In the genomic region with DNA sequence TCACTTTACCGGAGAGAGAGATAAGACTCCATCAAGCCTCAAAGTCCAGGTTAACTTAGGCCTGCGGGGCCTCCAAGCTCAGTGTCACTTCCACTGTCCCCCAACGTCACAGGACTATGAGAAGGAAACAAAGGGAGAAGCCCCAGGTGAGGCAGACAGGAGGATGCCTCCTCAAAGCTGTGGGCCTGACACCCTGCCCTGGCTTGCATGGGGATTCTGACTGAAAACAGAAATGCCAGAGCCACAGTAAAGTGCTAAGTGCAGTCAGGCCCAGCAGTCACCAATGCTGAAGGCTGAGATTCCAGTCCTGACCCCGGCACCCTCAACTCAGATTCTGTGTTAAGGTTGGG, we compare ENCODE assay signal across 10 mouse cellular contexts. TPM values are rescaled to one million over a fixed set of nuclear protein-coding genes. Genes with fewer than 3 reads are reported as not detected.
A peak's percentile ranks its signal among the peaks of the same experiment; 100 is the strongest.
DNase-seq lines count a peak whose midpoint lies in the region; ATAC-seq and TF ChIP-seq lines count a peak whose summit lies in the region.
"Had no signal": no experiment of that assay in that cellular context is flagged by ENCODE, and none has a peak within 500 bp of the region (broad histone marks: within the 10 kb centered on the region; RNA-seq: fewer than 3 reads in every experiment).

No protein-coding gene starts in this region.

- peak overlapping the region; percentile 24; the same call in 1 of the 2 replicates for H3K4me2 ChIP-seq in heart, postnatal 0 days (ENCODE audit: low read depth, low read length)
- peak overlapping the region; percentile 16; the same call in 1 of the 2 replicates for H3K4me2 ChIP-seq in stomach, embryonic 16.5 days (ENCODE audit: low read depth, low read length)

- no peak for TF ChIP-seq CTCF in heart, postnatal 0 days (IDR thresholded peaks at IDR 0.05; ENCODE audit: low read depth)
- TF ChIP-seq CTCF in testis, adult 2 months (IDR thresholded peaks at IDR 0.05; ENCODE audit: control insufficient read depth, insufficient read depth, insufficient replicate concordance, low read depth, low read length), result no peak

- no peak for TF ChIP-seq EP300 in heart, postnatal 0 days (IDR thresholded peaks at IDR 0.05; ENCODE audit: low read depth)

- no peaks in the 10 kb centered on the region for H3K27me3 ChIP-seq in heart, postnatal 0 days (ENCODE audit: control insufficient read depth, insufficient read depth, low read length)
- H3K27me3 ChIP-seq in testis, adult 2 months (ENCODE audit: control insufficient read depth, insufficient read depth, low read length), result no peaks in the 10 kb centered on the region
- H3K27me3 ChIP-seq in stomach, embryonic 16.5 days (ENCODE audit: control insufficient read depth, insufficient read depth, low read length), result no peaks in the 10 kb centered on the region
- H3K27me3 ChIP-seq: Patski had no signal

- intact Hi-C loops in heart, postnatal 10 days (cut with DNase I), result no loop called here
- intact Hi-C loops in left cerebral cortex, postnatal 4 days (cut with DNase I), result no loop called here

- DNase-seq in heart, postnatal 0 days (ENCODE audit: low spot score), result no peak
- no peak for DNase-seq in heart, postnatal 10 days
- no peak for DNase-seq in testis, postnatal 10 days (ENCODE audit: low spot score)
- peak; percentile 61 for DNase-seq in induced T-regulatory cell, adult 2 months (ENCODE audit: low read depth)
- DNase-seq in left cerebral cortex, postnatal 4 days, result no peak
- DNase-seq in left cerebral cortex, adult 11 months (ENCODE audit: low spot score), result no peak
- DNase-seq: gastrocnemius, postnatal 10 days had no signal

- no peak for ATAC-seq in heart, postnatal 0 days (ENCODE audit: insufficient read depth, low read depth)
- no peak for ATAC-seq in stomach, embryonic 16.5 days (ENCODE audit: insufficient read depth, low FRiP score)
- ATAC-seq: Patski had no signal

- peaks cover 68% of the 10 kb centered on the region for H3K4me1 ChIP-seq in heart, postnatal 0 days (ENCODE audit: control insufficient read depth, insufficient read depth)
- H3K4me1 ChIP-seq in testis, adult 2 months (ENCODE audit: control insufficient read depth, insufficient read depth, low read length), result peaks cover 2% of the 10 kb centered on the region; the same call in 1 of the 2 replicates
- H3K4me1 ChIP-seq in stomach, embryonic 16.5 days (ENCODE audit: control insufficient read depth, insufficient read depth, low read length), result peaks cover 77% of the 10 kb centered on the region

- no peak overlapping the region for H3K9ac ChIP-seq in heart, postnatal 0 days (replicated peaks; ENCODE audit: low read depth, low read length)
- peak overlapping the region; percentile 67 for H3K9ac ChIP-seq in stomach, embryonic 16.5 days (ENCODE audit: low read length)

- TF ChIP-seq POLR2A in testis, adult 2 months (IDR thresholded peaks at IDR 0.05; ENCODE audit: control insufficient read depth, low read depth, low read length), result no peak

- peaks cover 19% of the 10 kb centered on the region for H3K36me3 ChIP-seq in heart, postnatal 0 days (replicated peaks; ENCODE audit: control insufficient read depth, insufficient read depth, low read length)
- no peaks in the 10 kb centered on the region for H3K36me3 ChIP-seq in testis, adult 2 months (ENCODE audit: control insufficient read depth, insufficient read depth, low read length)
- H3K36me3 ChIP-seq in stomach, embryonic 16.5 days (ENCODE audit: control insufficient read depth, insufficient read depth, low read length), result peaks cover 8% of the 10 kb centered on the region; the same call in 1 of the 2 replicates

- WGBS in heart, postnatal 0 days, result 34% methylated on average over 4 of the region's 4 CpGs
- 26% methylated on average over 4 of the region's 4 CpGs for WGBS in stomach, embryonic 16.5 days

- H3K27ac ChIP-seq in heart, postnatal 0 days (ENCODE audit: low read depth), result peak overlapping the region; percentile 84
- peak overlapping the region; percentile 81 for H3K27ac ChIP-seq in testis, adult 2 months (ENCODE audit: control insufficient read depth, insufficient read depth, low read depth, low read length)
- peak overlapping the region; percentile 80 for H3K27ac ChIP-seq in stomach, embryonic 16.5 days (ENCODE audit: low read length)

- H3K9me3 ChIP-seq in heart, postnatal 0 days (replicated peaks; ENCODE audit: control insufficient read depth, low read length), result no peaks in the 10 kb centered on the region
- H3K9me3 ChIP-seq in stomach, embryonic 16.5 days (replicated peaks; ENCODE audit: control insufficient read depth, low read length), result no peaks in the 10 kb centered on the region

- H3K4me3 ChIP-seq in heart, postnatal 0 days (ENCODE audit: low read depth, low read length), result no peak overlapping the region
- H3K4me3 ChIP-seq in testis, adult 2 months (ENCODE audit: control insufficient read depth, low read depth, low read length), result no peak overlapping the region
- H3K4me3 ChIP-seq in stomach, embryonic 16.5 days (replicated peaks; ENCODE audit: low read length), result no peak overlapping the region

RNA-seq across cellular contexts. Expression of a gene that starts 25.4 kb away (rescaled TPM):
- total RNA-seq in heart, postnatal 0 days (2014; rRNA removed; ENCODE audit: low replicate concordance), result 62.0 and 63.6 TPM in 2 replicates
- 15.7 and 17.5 TPM in 2 replicates for polyA plus RNA-seq in heart, postnatal 0 days (2015; fragmentation: Nextera tagmentation; extraction: Ambion mirVana)
- 100 to 1,000 TPM; 206 to 221 TPM for total RNA-seq in heart, postnatal 10 days (2021)
- polyA plus RNA-seq in testis, adult 2 months (2012; rRNA removed), result 4.5 and 4.6 TPM in 2 replicates
- polyA plus RNA-seq in stomach, embryonic 16.5 days (2015; fragmentation: Nextera tagmentation; extraction: Ambion mirVana), result 54.5 and 63.5 TPM in 2 replicates
- 10 to 100 TPM; 59.5 to 63.4 TPM for total RNA-seq in left cerebral cortex, postnatal 4 days (2021)

RNA-seq across cellular contexts. Expression of a gene that starts 59.8 kb away (rescaled TPM):
- total RNA-seq in heart, postnatal 0 days (2014; rRNA removed; ENCODE audit: low replicate concordance), result 0.46 TPM in 1 of 2 replicates, not detected in the other
- polyA plus RNA-seq in heart, postnatal 0 days (2015; fragmentation: Nextera tagmentation; extraction: Ambion mirVana), result 0.04 TPM in 1 of 2 replicates, not detected in the other
- not detected for total RNA-seq in heart, postnatal 10 days (2021)
- polyA plus RNA-seq in testis, adult 2 months (2012; rRNA removed), result 0.17 TPM in 2 replicates
- polyA plus RNA-seq in stomach, embryonic 16.5 days (2015; fragmentation: Nextera tagmentation; extraction: Ambion mirVana), result 1.2 TPM in 2 replicates
- total RNA-seq in left cerebral cortex, postnatal 4 days (2021), result under 1 TPM; 0.48 to 0.97 TPM
